Comparison of ENCODE assay signal across 10 mouse cellular contexts in the genomic region with DNA sequence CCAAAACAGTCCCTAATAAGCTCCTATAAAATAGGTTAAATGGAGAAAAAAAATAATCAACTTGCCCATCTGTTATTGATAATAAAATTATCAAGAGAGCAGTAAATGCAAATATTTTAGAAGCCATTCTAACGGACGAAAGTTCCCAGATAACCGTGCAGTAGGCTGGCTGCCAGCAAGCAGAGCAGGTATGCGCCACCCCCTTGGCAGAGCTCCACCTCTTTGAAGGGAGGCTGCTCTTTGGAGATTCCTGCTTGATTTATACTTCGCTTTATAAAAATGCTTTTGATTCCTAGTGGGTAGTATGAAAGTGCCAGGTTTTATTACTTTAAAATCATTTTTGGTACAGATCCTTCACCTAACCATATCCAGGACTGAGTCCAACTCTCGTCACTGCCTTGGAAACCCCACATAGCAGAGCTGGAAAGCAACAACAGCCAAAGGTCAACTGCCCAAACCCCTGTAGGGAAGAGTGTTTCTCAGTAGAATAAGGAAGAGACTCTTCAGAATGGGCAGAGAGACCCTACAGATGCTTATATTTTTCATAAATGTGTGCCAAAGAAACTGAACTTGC.
DNase-seq lines count a peak whose midpoint lies in the region; ATAC-seq lines count a peak whose summit lies in the region.
"Had no signal": no experiment of that assay in that cellular context is flagged by ENCODE, and none has a peak within 500 bp of the region (broad histone marks: within the 10 kb centered on the region; RNA-seq: fewer than 3 reads in every experiment).

No protein-coding gene starts in this region.

- no peaks in the 10 kb centered on the region for H3K27me3 ChIP-seq in kidney, embryonic 14.5 days (ENCODE audit: control insufficient read depth, insufficient read depth, low read length)
- H3K27me3 ChIP-seq: Patski; stomach, embryonic 15.5 days had no signal

- H3K9ac ChIP-seq in kidney, embryonic 14.5 days (ENCODE audit: low read depth, low read length): no peak overlapping the region
- H3K9ac ChIP-seq: stomach, embryonic 15.5 days had no signal

- no peaks in the 10 kb centered on the region for H3K9me3 ChIP-seq in kidney, embryonic 14.5 days (ENCODE audit: control insufficient read depth, low read length)
- H3K9me3 ChIP-seq: stomach, embryonic 15.5 days had no signal

- no peaks in the 10 kb centered on the region for H3K36me3 ChIP-seq in kidney, embryonic 14.5 days (ENCODE audit: control insufficient read depth, insufficient read depth, low read length)
- H3K36me3 ChIP-seq: stomach, embryonic 15.5 days had no signal

- WGBS in kidney, embryonic 14.5 days: 41% methylated on average over 6 of the region's 6 CpGs

- H3K4me2 ChIP-seq in kidney, embryonic 14.5 days (replicated peaks; ENCODE audit: low read depth, low read length): no peak overlapping the region
- H3K4me2 ChIP-seq: stomach, embryonic 15.5 days had no signal

- no peak for ATAC-seq in kidney, embryonic 14.5 days (ENCODE audit: low FRiP score, low TSS enrichment)
- no peak for ATAC-seq in frontal cortex, adult (ENCODE audit: low TSS enrichment)
- ATAC-seq: Patski had no signal

- peak; percentile 70 for DNase-seq in kidney, adult 11 months
- DNase-seq in adrenal gland, postnatal 14 days: peak; percentile 83
- DNase-seq in cerebellum, adult 9-11 months: peak; percentile 79
- DNase-seq in kidney, postnatal 36 days: peak; percentile 83 to 91
- no peak for DNase-seq in MN1 (ENCODE audit: low spot score)
- DNase-seq in thymus, postnatal 4 days: no peak

- H3K4me3 ChIP-seq in kidney, embryonic 14.5 days (ENCODE audit: low read length): no peak overlapping the region
- H3K4me3 ChIP-seq: stomach, embryonic 15.5 days had no signal

- H3K27ac ChIP-seq in kidney, embryonic 14.5 days (ENCODE audit: low read depth, low read length): no peak overlapping the region
- H3K27ac ChIP-seq: stomach, embryonic 15.5 days had no signal

- peaks cover 14% of the 10 kb centered on the region for H3K4me1 ChIP-seq in kidney, embryonic 14.5 days (ENCODE audit: control insufficient read depth, insufficient read depth, low read length)
- H3K4me1 ChIP-seq: stomach, embryonic 15.5 days had no signal

Comparison
In these comparisons a context has a peak if more than half of its experiments do, and no peak if none do; other contexts are left out.
1. DNase-seq: peak in kidney, adult 11 months (single experiment), adrenal gland, postnatal 14 days (single experiment), cerebellum, adult 9-11 months (single experiment) and kidney, postnatal 36 days (2 of 2); none in MN1 (single experiment) and thymus, postnatal 4 days (single experiment).